Mouse (Mus musculus) liver, embryonic 16.5 days (tissue): ENCODE measurements around the gene Dock2. TPM values are rescaled to one million over a fixed set of nuclear protein-coding genes. Genes with fewer than 3 reads are reported as not detected.

Experiments
- ATAC-seq: fragments of 200-750 bp; cut with Nextera tagmentation; 2 replicates; pipeline ENCODE4 v1.8.0; 2017; ENCODE audit warnings: low read depth, mild to moderate bottlenecking, moderate number of reproducible peaks, moderate library complexity
- H3K27ac ChIP-seq: fragments of 300-500 bp; sonication (generic); 2 replicates; pipeline ENCODE4 v1.5.1; 2014; ENCODE audit warnings: mild to moderate bottlenecking, low read length
- H3K27me3 ChIP-seq: fragments of 300-500 bp; sonication (generic); 2 replicates; pipeline ENCODE4 v1.6.1; 2014; ENCODE audit warnings: low read depth, low read length, mixed read lengths; ENCODE audit not compliant: control insufficient read depth, insufficient read depth
- H3K36me3 ChIP-seq: fragments of 300-500 bp; sonication (generic); 2 replicates; pipeline ENCODE4 v1.6.1; 2014; ENCODE audit warnings: mild to moderate bottlenecking; ENCODE audit not compliant: control insufficient read depth, insufficient read depth
- H3K4me1 ChIP-seq: fragments of 300-500 bp; sonication (generic); 2 replicates; pipeline ENCODE4 v1.6.1; 2014; ENCODE audit warnings: low read depth, low read length, mixed read lengths; ENCODE audit not compliant: control insufficient read depth
- H3K4me2 ChIP-seq: fragments of 300-500 bp; sonication (generic); 2 replicates; pipeline ENCODE4 v1.6.1; 2014; ENCODE audit warnings: low read depth, low read length, mixed read lengths
- H3K4me3 ChIP-seq: fragments of 300-500 bp; sonication (generic); 2 replicates; pipeline ENCODE4 v1.5.1; 2014; ENCODE audit warnings: low read depth, mild to moderate bottlenecking, low read length
- H3K9ac ChIP-seq: fragments of 300-500 bp; sonication (generic); 2 replicates; pipeline ENCODE4 v1.6.1; 2014; ENCODE audit warnings: low read depth, low read length
- H3K9me3 ChIP-seq: fragments of 300-500 bp; sonication (generic); replicated peaks from 2 replicates; pipeline ENCODE4 v1.6.1; 2016; ENCODE audit warnings: low read length; ENCODE audit not compliant: control insufficient read depth
- WGBS: fragments of 180-500 bp; shearing (Covaris S2); extraction: QIAGEN DNeasy Blood & Tissue Kit; methylation state at CpG from one replicate; pipeline ENCODE4 v1.1.7; 2014; ENCODE audit not compliant: insufficient replicate concordance; 5-methylcytosine and 5-hydroxymethylcytosine counted together
- polyA plus RNA-seq: library from polyadenylated mRNA; unstranded; fragments of >200 nt; fragmentation: Nextera tagmentation; extraction: Ambion mirVana; gene quantifications from 2 replicates; pipeline ENCODE4 v1.2.1, GENCODE M21; 2015

The Dock2 gene
- polyA plus RNA-seq, 1 experiment from 2014 or later, result 5.3 TPM

- WGBS, result 60% methylated on average over 4 of the region's 4 CpGs
- no peak overlapping the region for H3K4me3 ChIP-seq
- no peak overlapping the region for H3K4me2 ChIP-seq
- no peaks in the 10 kb centered on the region for H3K27me3 ChIP-seq
- H3K4me1 ChIP-seq, result no peaks in the 10 kb centered on the region
- no peak overlapping the region for H3K27ac ChIP-seq
- H3K9me3 ChIP-seq, result no peaks in the 10 kb centered on the region
- no peak for ATAC-seq
- H3K36me3 ChIP-seq, result no peaks in the 10 kb centered on the region
- no peak overlapping the region for H3K9ac ChIP-seq
Observed at GRCm38 (mm10) chr11:34494682-34495081, 289.0 kb downstream of the Dock2 start.

- no peak for ATAC-seq
Observed at GRCm38 (mm10) chr11:34492986-34493385, 290.7 kb downstream of the Dock2 start.

GRCm38 (mm10) chr11:34492223-34492622 is 291.5 kb downstream of the Dock2 start:
- no peaks in the 10 kb centered on the region for H3K4me1 ChIP-seq
- H3K27ac ChIP-seq, result no peak overlapping the region
- H3K9me3 ChIP-seq, result no peaks in the 10 kb centered on the region
- H3K36me3 ChIP-seq, result no peaks in the 10 kb centered on the region
- no peak overlapping the region for H3K4me2 ChIP-seq
- no peak overlapping the region for H3K9ac ChIP-seq
- WGBS, result 19% methylated on average over 2 of the region's 2 CpGs
- ATAC-seq, result no peak
- no peak overlapping the region for H3K4me3 ChIP-seq
- no peaks in the 10 kb centered on the region for H3K27me3 ChIP-seq

More at GRCm38 (mm10) chr11:34492986-34493385, 290.7 kb downstream of the Dock2 start:
- no peak overlapping the region for H3K27ac ChIP-seq
- no peaks in the 10 kb centered on the region for H3K9me3 ChIP-seq
- no peak overlapping the region for H3K4me2 ChIP-seq
- 41% methylated on average over 3 of the region's 3 CpGs for WGBS
- H3K36me3 ChIP-seq, result no peaks in the 10 kb centered on the region
- H3K4me3 ChIP-seq, result no peak overlapping the region
- H3K4me1 ChIP-seq, result no peaks in the 10 kb centered on the region
- H3K9ac ChIP-seq, result no peak overlapping the region
- H3K27me3 ChIP-seq, result no peaks in the 10 kb centered on the region

- no peaks in the 10 kb centered on the region for H3K4me1 ChIP-seq
- no peak overlapping the region for H3K9ac ChIP-seq
- no peak overlapping the region for H3K4me3 ChIP-seq
- H3K9me3 ChIP-seq, result no peaks in the 10 kb centered on the region
- ATAC-seq, result no peak
- no peak overlapping the region for H3K4me2 ChIP-seq
- 67% methylated on average over 6 of the region's 6 CpGs for WGBS
- no peaks in the 10 kb centered on the region for H3K27me3 ChIP-seq
- no peak overlapping the region for H3K27ac ChIP-seq
- H3K36me3 ChIP-seq, result no peaks in the 10 kb centered on the region
Observed at GRCm38 (mm10) chr11:34489548-34489947, 294.1 kb downstream of the Dock2 start.

- no peaks in the 10 kb centered on the region for H3K4me1 ChIP-seq
- 54% methylated on average over 5 of the region's 5 CpGs for WGBS
- no peaks in the 10 kb centered on the region for H3K9me3 ChIP-seq
- ATAC-seq, result no peak
- H3K36me3 ChIP-seq, result no peaks in the 10 kb centered on the region
- no peaks in the 10 kb centered on the region for H3K27me3 ChIP-seq
- H3K9ac ChIP-seq, result no peak overlapping the region
- no peak overlapping the region for H3K27ac ChIP-seq
- H3K4me3 ChIP-seq, result no peak overlapping the region
- H3K4me2 ChIP-seq, result no peak overlapping the region
Observed at GRCm38 (mm10) chr11:34479301-34479700, 304.4 kb downstream of the Dock2 start.

- Histone ChIP-seq H3K27ac (no peak overlapping the region), H3K36me3 (no peaks in the 10 kb centered on the region), H3K4me1 (no peaks in the 10 kb centered on the region), H3K27me3 (no peaks in the 10 kb centered on the region), H3K4me3 (no peak overlapping the region), H3K4me2 (no peak overlapping the region), H3K9me3 (no peaks in the 10 kb centered on the region), H3K9ac (no peak overlapping the region)
- WGBS, result 44% methylated on average over 2 of the region's 2 CpGs
- no peak for ATAC-seq
Observed at GRCm38 (mm10) chr11:34469792-34470191, 313.9 kb downstream of the Dock2 start.

- H3K4me2 ChIP-seq, result no peak overlapping the region
- H3K9me3 ChIP-seq, result no peaks in the 10 kb centered on the region
- no peaks in the 10 kb centered on the region for H3K4me1 ChIP-seq
- H3K36me3 ChIP-seq, result no peaks in the 10 kb centered on the region
- H3K9ac ChIP-seq, result no peak overlapping the region
- 68% methylated on average over 3 of the region's 3 CpGs for WGBS
- no peaks in the 10 kb centered on the region for H3K27me3 ChIP-seq
- ATAC-seq, result no peak
- H3K27ac ChIP-seq, result no peak overlapping the region
- H3K4me3 ChIP-seq, result no peak overlapping the region
Observed at GRCm38 (mm10) chr11:34468571-34468970, 315.1 kb downstream of the Dock2 start.

- H3K9ac ChIP-seq, result no peak overlapping the region
- no peak for ATAC-seq
- WGBS, result 34% methylated on average over 1 of the region's 1 CpGs
Observed at GRCm38 (mm10) chr11:34467056-34467455, 316.6 kb downstream of the Dock2 start.

GRCm38 (mm10) chr11:34449944-34450343 is 333.7 kb downstream of the Dock2 start:
- ATAC-seq, result no peak
- H3K27ac ChIP-seq, result no peak overlapping the region
- H3K27me3 ChIP-seq, result no peaks in the 10 kb centered on the region
- H3K9me3 ChIP-seq, result no peaks in the 10 kb centered on the region
- WGBS, result 75% methylated on average over 4 of the region's 4 CpGs
- no peak overlapping the region for H3K4me3 ChIP-seq
- H3K36me3 ChIP-seq, result no peaks in the 10 kb centered on the region
- no peak overlapping the region for H3K4me2 ChIP-seq
- no peak overlapping the region for H3K9ac ChIP-seq
- H3K4me1 ChIP-seq, result no peaks in the 10 kb centered on the region

More at GRCm38 (mm10) chr11:34467056-34467455, 316.6 kb downstream of the Dock2 start:
- Histone ChIP-seq H3K4me2 (no peak overlapping the region), H3K4me3 (no peak overlapping the region), H3K4me1 (no peaks in the 10 kb centered on the region), H3K27me3 (no peaks in the 10 kb centered on the region), H3K36me3 (no peaks in the 10 kb centered on the region), H3K27ac (no peak overlapping the region), H3K9me3 (no peaks in the 10 kb centered on the region)
